Mouse (Mus musculus): ENCODE results near the gene Polr2j.

- TF ChIP-seq CTCF (IDR thresholded peaks at IDR 0.05; ENCODE audit: control insufficient read depth, insufficient read depth, insufficient replicate concordance, low read depth, low read length) (no peak), POLR2A (IDR thresholded peaks at IDR 0.05; ENCODE audit: control insufficient read depth, low read depth, low read length) (no peak)
Measured at GRCm38 (mm10) chr5:136146936-136147335, 30.5 kb downstream of the Polr2j start.

Data from testis, adult 2 months (tissue).